Mouse (Mus musculus): ENCODE data around the gene Wbp1.

Wbp1 gene

DNA sequence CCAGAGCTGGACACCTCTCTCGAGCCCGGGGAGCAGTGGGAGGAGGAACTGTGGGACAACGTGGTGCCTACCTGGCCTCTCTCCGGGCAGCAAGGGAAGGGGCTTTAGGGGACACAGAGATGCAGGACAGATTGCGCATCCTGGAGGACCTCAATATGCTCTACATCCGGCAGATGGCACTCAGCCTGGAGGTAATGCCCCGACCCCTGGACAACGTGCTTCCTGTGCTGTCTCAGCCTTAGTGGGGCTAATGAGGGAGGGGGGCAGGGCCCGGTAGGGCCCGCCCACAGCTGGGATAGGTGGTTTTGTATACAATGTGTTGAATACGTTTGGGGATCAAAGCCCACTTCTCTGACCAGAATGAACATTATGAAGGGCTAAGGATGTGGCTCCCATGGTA lies 16.7 kb upstream of the Wbp1 start:
- DNase-seq, result peak; percentile 52

DNA sequence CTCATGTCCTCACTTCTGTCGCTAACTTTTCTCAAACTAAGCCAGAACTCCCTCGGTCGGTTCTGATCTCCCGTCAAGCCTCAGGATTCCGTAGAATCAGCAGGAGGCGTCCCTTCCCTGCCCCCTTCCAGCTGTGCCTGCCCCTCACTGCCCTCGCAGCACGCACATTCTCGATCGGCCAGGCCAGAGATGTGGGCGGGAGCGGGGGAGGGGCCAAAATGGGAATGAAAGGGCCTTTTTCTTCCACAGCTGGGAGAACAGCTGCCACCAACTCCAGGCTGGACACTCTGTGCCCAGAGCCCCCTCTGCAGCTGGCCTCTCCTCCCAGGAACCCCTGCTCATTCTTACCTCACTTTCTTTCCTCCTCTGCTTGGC lies 16.2 kb upstream of the Wbp1 start:
- DNase-seq, result peak; percentile 65

DNA sequence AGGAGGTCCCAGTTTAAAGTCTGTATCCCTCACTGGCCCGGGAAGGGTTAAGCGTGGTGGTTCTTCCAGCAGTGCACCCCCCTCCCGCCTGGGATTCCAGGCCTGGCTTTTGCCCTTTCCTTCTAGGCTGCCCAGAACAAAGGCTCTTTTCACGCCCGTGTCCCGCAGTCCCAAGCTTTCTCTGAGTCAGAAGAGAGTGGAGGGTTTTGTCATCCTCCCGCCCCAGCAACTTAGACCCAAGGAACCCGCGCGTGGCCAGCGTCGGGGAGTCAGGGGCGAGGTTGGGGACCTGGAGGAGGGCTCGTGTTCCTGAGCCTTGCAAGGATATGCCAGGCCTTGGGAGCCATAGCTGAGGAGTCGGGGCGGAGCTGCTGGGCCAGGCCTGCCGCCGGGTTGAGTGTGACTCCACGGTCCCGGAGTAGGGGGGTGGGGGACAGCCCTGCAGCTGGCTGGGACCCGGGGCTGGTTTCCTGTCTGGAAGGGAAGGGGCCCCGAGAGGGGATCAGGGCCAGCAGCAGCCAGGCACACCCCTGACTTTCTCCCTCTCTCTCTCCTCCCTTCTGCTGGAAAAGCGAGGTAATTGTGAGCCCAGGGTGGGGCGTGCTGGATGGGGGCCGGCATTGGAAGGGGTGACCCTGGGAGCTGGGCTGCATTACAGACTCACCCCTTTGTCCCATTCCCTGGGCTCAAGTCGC lies 15.7 kb upstream of the Wbp1 start:
- peak; percentile 85 for DNase-seq

DNA sequence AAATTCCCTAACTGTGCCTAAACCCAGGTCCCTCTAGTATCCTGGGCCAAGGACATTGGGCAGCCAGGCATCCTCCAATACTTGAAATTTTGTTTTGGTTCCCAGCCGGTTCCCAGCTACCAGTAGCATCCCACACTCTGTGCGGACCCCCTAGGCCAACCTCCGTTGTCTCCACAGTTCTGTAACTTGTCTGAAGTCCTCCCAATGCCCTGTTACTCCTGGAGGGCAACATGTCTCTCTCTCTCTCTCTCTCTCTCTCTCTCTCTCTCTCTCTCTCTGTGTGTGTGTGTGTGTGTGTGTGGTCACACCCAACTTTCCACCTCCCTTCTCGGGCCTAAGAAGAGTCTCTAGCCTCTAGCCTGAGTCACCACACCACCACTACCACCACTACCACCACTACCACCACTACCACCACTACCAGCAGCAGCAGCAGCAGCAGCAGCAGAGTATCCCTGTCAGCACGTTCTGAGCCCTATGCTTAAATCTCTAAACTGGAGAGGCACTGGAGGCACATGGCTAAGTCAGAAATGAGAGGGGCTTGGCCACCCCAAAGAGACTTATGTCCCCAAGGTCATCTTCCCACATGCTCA lies 15.0 kb upstream of the Wbp1 start:
- DNase-seq, result no peak

- peak; percentile 50 for DNase-seq
Observed at GRCm38 (mm10) chr6:83135571-83136161, 14.3 kb upstream of the Wbp1 start.

DNA sequence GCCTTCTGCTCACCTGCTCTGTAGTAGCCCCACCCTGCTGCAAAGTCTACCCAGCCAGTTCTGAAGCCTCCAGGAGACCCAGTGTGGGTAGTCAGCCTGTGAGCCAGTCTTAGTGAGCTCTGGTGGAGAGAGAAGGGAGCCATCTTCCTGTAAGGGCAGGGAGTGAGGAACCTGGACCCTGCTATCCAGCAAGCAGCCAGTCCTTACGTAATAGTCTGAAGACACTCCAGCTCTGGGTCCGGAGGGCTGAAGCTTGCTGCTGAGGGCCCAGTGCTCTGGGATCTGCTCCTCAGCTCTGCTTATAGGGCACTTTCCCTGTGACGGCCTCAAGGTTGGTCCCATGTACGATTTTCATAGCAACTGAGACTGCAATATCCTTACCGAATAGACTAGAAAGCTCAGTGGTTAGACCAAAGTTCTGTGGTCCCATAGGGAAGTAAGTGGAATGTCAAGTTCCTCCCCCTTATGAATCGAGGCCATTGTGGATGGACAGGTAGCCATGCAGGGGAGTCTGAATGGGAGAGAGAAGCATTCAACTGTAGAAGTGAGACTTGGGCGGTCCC lies 13.7 kb upstream of the Wbp1 start, which contains the start of gene Rtkn:
TSS of gene Rtkn (plus strand) at position 513 of the 563 bp plus-strand sequence.
- no peak for DNase-seq

- DNase-seq, result no peak
Observed at GRCm38 (mm10) chr6:83134226-83134625, 12.9 kb upstream of the Wbp1 start.

GRCm38 (mm10) chr6:83132176-83132919 lies 11.0 kb upstream of the Wbp1 start:
- DNase-seq, result no peak

- DNase-seq, result no peak
Observed at GRCm38 (mm10) chr6:83131469-83132034, 10.2 kb upstream of the Wbp1 start.

- DNase-seq, result no peak
Observed at GRCm38 (mm10) chr6:83127419-83127818, 6.1 kb upstream of the Wbp1 start.

- peak; percentile 11 for DNase-seq
Observed at GRCm38 (mm10) chr6:83125331-83125730, 4.0 kb upstream of the Wbp1 start, which contains the start of gene Ino80b. Gene Ino80b, minus strand, starts transcription at chr6:83125431.

DNA sequence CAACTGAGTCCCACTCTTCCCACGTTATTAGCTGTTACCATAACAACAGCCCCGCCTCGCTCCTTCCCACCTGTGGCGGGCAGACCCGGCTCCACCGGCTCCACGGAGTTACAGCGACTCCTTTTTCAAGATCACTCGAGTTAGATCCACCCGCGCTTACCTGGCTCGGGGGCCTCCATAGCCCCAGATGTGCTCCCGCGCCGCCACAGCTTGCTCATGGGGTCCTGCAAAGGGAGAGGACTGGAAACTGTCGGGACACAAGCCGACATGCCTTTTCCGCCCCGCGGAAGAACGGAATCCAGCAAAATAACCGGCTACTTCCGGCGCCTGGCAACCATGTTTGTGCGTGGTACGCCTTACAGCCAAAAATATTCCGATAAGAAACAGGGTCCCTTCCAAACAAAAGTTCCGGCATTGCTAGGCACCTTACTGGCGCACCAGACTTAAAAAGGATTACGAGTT lies 3.5 kb upstream of the Wbp1 start:
- DNase-seq, result peak; percentile 91

- no peak for DNase-seq
Observed at GRCm38 (mm10) chr6:83122961-83123360, 1.6 kb upstream of the Wbp1 start.

DNA sequence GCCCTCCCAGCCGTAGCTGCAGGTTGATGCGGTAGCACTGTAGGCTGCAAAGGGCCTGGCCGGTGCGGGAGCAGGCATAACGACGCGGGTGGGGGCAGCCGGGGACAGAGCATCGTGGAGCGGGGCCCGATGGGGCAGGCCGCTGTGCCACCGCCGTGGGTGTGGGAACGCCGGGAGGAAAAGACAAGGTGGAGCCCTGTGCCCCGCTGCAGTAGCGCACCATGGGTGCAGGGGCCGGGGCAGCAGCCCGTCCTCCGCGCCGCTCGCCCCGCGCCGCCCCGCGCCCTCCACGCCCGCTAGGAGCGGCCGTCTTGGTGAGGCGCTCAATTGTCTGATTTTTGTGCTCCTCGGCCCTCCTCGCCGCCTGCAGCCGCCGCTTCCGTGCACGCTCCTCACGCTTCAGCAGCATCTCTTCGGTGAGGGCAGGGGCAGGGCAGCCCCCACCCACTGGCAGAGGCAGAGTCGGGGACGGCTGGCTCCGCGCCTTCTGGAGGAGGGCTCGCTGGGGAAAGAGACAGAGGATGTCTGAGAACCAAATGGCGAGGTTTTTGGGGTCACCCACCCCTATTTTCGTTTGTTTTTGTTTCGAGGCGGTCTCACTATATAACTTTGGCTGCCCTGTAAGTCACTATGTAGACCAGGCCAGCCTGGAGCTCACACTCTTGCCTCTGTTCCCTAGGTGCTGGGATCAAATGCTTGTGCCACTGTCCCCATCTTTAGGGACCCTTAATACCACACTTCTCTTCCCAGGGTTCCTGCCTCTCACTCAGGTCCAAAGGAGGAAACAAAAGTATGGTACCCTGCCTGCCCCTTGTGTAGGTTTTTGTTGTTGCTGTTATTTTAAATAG lies 728 bp upstream of the Wbp1 start:
- peak; percentile 73 for DNase-seq

GRCm38 (mm10) chr6:83119734-83120051 lies 1.7 kb downstream of the Wbp1 start:
- DNase-seq, result no peak

GRCm38 (mm10) chr6:83118825-83119733 lies 2.3 kb downstream of the Wbp1 start:
- DNase-seq, result no peak

- DNase-seq, result no peak
Observed at GRCm38 (mm10) chr6:83118369-83118768, 3.0 kb downstream of the Wbp1 start.

GRCm38 (mm10) chr6:83117616-83118015 lies 3.7 kb downstream of the Wbp1 start:
- DNase-seq, result no peak

DNA sequence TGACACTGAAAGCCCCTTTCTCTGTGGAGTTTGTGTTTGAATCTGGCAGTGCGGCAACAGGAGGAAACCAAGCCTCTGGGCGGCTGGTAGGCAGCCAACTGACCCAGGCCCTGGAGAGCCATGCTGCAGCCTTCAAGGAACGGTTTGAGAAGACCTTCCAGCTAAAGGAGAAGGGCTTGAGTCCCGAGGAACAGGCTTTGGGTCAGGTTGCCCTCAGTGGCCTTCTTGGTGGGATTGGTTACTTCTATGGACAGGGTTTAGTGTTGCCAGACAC lies 4.3 kb downstream of the Wbp1 start:
- no peak for DNase-seq

- DNase-seq, result no peak
Observed at GRCm38 (mm10) chr6:83116373-83117164, 4.8 kb downstream of the Wbp1 start.
